Mouse (Mus musculus) G1E (cell line): ENCODE data around the gene Smad3.

Experiments
- CTCF ChIP-seq: IDR thresholded peaks from 2 replicates; pipeline ENCODE4 v1.5.1; 2012; ENCODE audit warnings: low read depth, low read length, inconsistent platforms, mixed read lengths
- GATA1 ChIP-seq: IDR thresholded peaks from 2 replicates; pipeline ENCODE4 v1.6.1; 2012; ENCODE audit warnings: borderline replicate concordance, low read length, inconsistent platforms, mixed read lengths
- GATA2 ChIP-seq: IDR thresholded peaks from 2 replicates; pipeline ENCODE4 v1.6.1; 2012; ENCODE audit warnings: low read depth, low read length, inconsistent platforms, borderline replicate concordance

GRCm38 (mm10) chr9:63711580-63712230 lies 46.1 kb downstream of the Smad3 start:
- no peak for TF ChIP-seq CTCF
- no peak for TF ChIP-seq GATA1
- TF ChIP-seq GATA2, result no peak
